Mouse (Mus musculus) ES-E14 (cell line): ENCODE data around the gene Gpr84. TPM values are rescaled to one million over a fixed set of nuclear protein-coding genes. Genes with fewer than 3 reads are reported as not detected.

Source experiments
- DNase-seq: peaks from one replicate; pipeline ENCODE4 v3.0.0-alpha.2; 2013; ENCODE audit warnings: low read depth, low spot score
- H3K27ac ChIP-seq: 2 replicates; pipeline ENCODE4 v1.5.1; 2012; ENCODE audit warnings: low read depth, mild to moderate bottlenecking, low read length, moderate library complexity, mixed read lengths; ENCODE audit not compliant: poor library complexity, insufficient read depth, severe bottlenecking
- H3K36me3 ChIP-seq: 2 replicates; pipeline ENCODE4 v1.6.1; 2012; ENCODE audit warnings: mild to moderate bottlenecking, low read length, moderate library complexity, mixed read lengths; ENCODE audit not compliant: control insufficient read depth, poor library complexity, insufficient read depth, severe bottlenecking
- H3K4me1 ChIP-seq, 2 experiments: fragments of 150-350 bp in 1 of 2; sonication (generic) in 1 of 2; 2 replicates each; pipeline ENCODE4 v1.6.1; 2012; ENCODE audit warnings: low read length in 2 of 2, mild to moderate bottlenecking in 1 of 2, mixed read lengths in 1 of 2; ENCODE audit not compliant: control insufficient read depth in 2 of 2, insufficient read depth in 2 of 2, poor library complexity in 1 of 2
- H3K4me3 ChIP-seq, 2 experiments: fragments of 150-350 bp in 1 of 2; sonication (generic) in 1 of 2; 2 replicates each; pipeline ENCODE4 v1.5.1; 2012; ENCODE audit warnings: low read length in 2 of 2, low read depth in 1 of 2, mild to moderate bottlenecking in 1 of 2, mixed read lengths in 1 of 2; ENCODE audit not compliant: insufficient read depth in 1 of 2, poor library complexity in 1 of 2, severe bottlenecking in 1 of 2
- H3K9ac ChIP-seq: 2 replicates; pipeline ENCODE4 v1.6.1; 2012; ENCODE audit warnings: low read depth, mild to moderate bottlenecking, low read length, mixed read lengths; ENCODE audit not compliant: poor library complexity, insufficient read depth, severe bottlenecking
- H3K9me3 ChIP-seq: fragments of 150-350 bp; sonication (generic); 2 replicates; pipeline ENCODE4 v1.6.1; 2012; ENCODE audit warnings: low read depth, mild to moderate bottlenecking, low read length; ENCODE audit not compliant: control insufficient read depth, insufficient read depth
- CHD2 ChIP-seq: IDR thresholded peaks from 2 replicates; pipeline ENCODE4 v1.6.1; 2014; ENCODE audit warnings: mild to moderate bottlenecking, low read depth, low read length, inconsistent platforms
- HCFC1 ChIP-seq: IDR thresholded peaks from 2 replicates; pipeline ENCODE4 v1.6.1; 2012; ENCODE audit warnings: low read length, inconsistent platforms, borderline replicate concordance; ENCODE audit not compliant: insufficient read depth
- MAFK ChIP-seq: IDR thresholded peaks from 2 replicates; pipeline ENCODE4 v1.6.1; 2014; ENCODE audit warnings: mild to moderate bottlenecking, low read depth, low read length, inconsistent platforms; ENCODE audit not compliant: insufficient read depth
- ZC3H11A ChIP-seq: IDR thresholded peaks from 2 replicates; pipeline ENCODE4 v1.6.1; 2012; ENCODE audit warnings: low read depth, mild to moderate bottlenecking, inconsistent platforms, low read length, borderline replicate concordance
- ZNF384 ChIP-seq: IDR thresholded peaks from 2 replicates; pipeline ENCODE4 v1.6.1; 2012; ENCODE audit warnings: low read depth, low read length, inconsistent platforms
- in situ Hi-C, 2 experiments: fragments of 600-800 bp; cut with MboI; formaldehyde crosslinking; loops; one replicate each; pipeline ENCODE4 v1.15.1; 2025; ENCODE audit warnings: low sequenced_read_pairs in 2 of 2, inconsistent platforms in 1 of 2; ENCODE audit not compliant: unreplicated experiment in 2 of 2
- total RNA-seq: library from RNA; depleted of rRNA; stranded (reverse); fragments of 300-350 nt; gene quantifications from 2 replicates; pipeline ENCODE4 v1.2.3, GENCODE M21; 2012

Gpr84 gene
- total RNA-seq, 1 experiment = 0.40 TPM

GRCm38 (mm10) chr15:103318201-103318816 lies 7.9 kb upstream of the Gpr84 start:
- no peak overlapping the region for H3K4me3 ChIP-seq
- H3K36me3 ChIP-seq = peaks cover 22% of the 10 kb centered on the region
- H3K9me3 ChIP-seq = no peaks in the 10 kb centered on the region
- no peak overlapping the region for H3K27ac ChIP-seq
- H3K4me1 ChIP-seq = peaks cover 4 to 19% of the 10 kb centered on the region in 2 experiments; a peak in 3 of 4 replicates
- in situ Hi-C loops = loop anchor here (10.0 to 25.0 kb wide), 2 partner anchors 134 to 331 kb away; partner anchors contain the start of genes Hoxc6 (in 1 of the 2), Hoxc8 (in 1 of the 2) and Hoxc9 (in 1 of the 2)
- DNase-seq = no peak
- H3K9ac ChIP-seq = no peak overlapping the region
- no peak for TF ChIP-seq ZNF384
- no peak for TF ChIP-seq MAFK
- no peak for TF ChIP-seq HCFC1
- no peak for TF ChIP-seq ZC3H11A
- TF ChIP-seq CHD2 = no peak

- no peak overlapping the region for H3K9ac ChIP-seq
- no peaks in the 10 kb centered on the region for H3K9me3 ChIP-seq
- TF ChIP-seq ZC3H11A = no peak
- no peak for TF ChIP-seq ZNF384
- no peak for TF ChIP-seq CHD2
- TF ChIP-seq HCFC1 = no peak
- TF ChIP-seq MAFK = no peak
- in situ Hi-C loops = loop anchor here (10.0 to 25.0 kb wide), 2 partner anchors 133 to 330 kb away; partner anchors contain the start of genes Hoxc6 (in 1 of the 2), Hoxc8 (in 1 of the 2) and Hoxc9 (in 1 of the 2)
- peaks cover 22% of the 10 kb centered on the region for H3K36me3 ChIP-seq
- no peak overlapping the region for H3K4me3 ChIP-seq
- no peak overlapping the region for H3K27ac ChIP-seq
- peaks cover 3 to 17% of the 10 kb centered on the region in 2 experiments; a peak in 3 of 4 replicates for H3K4me1 ChIP-seq
- no peak for DNase-seq
Observed at GRCm38 (mm10) chr15:103317731-103318130, 7.3 kb upstream of the Gpr84 start.

- Histone ChIP-seq H3K4me1 (peaks cover 2 to 12% of the 10 kb centered on the region in 2 experiments; a peak in 3 of 4 replicates), H3K9ac (no peak overlapping the region), H3K4me3 (no peak overlapping the region), H3K36me3 (peaks cover 22% of the 10 kb centered on the region), H3K27ac (no peak overlapping the region), H3K9me3 (no peaks in the 10 kb centered on the region)
- no peak for TF ChIP-seq CHD2
- no peak for TF ChIP-seq MAFK
- TF ChIP-seq HCFC1 = no peak
- TF ChIP-seq ZNF384 = no peak
- TF ChIP-seq ZC3H11A = no peak
- in situ Hi-C loops = loop anchor here (10.0 to 25.0 kb wide), 2 partner anchors 132 to 330 kb away; partner anchors contain the start of genes Hoxc6 (in 1 of the 2), Hoxc8 (in 1 of the 2) and Hoxc9 (in 1 of the 2)
- DNase-seq = no peak
Observed at GRCm38 (mm10) chr15:103317120-103317519, 6.7 kb upstream of the Gpr84 start.

- H3K9me3 ChIP-seq = no peaks in the 10 kb centered on the region
- TF ChIP-seq MAFK (no peak), HCFC1 (no peak), ZNF384 (no peak), ZC3H11A (no peak), CHD2 (no peak)
- H3K36me3 ChIP-seq = peaks cover 22% of the 10 kb centered on the region
- no peak for DNase-seq
- no peak overlapping the region for H3K27ac ChIP-seq
- H3K4me3 ChIP-seq = no peak overlapping the region
- peaks cover 2 to 7% of the 10 kb centered on the region in 2 experiments; a peak in 3 of 4 replicates for H3K4me1 ChIP-seq
- in situ Hi-C loops = loop anchor here (10.0 to 25.0 kb wide), 2 partner anchors 131 to 329 kb away; partner anchors contain the start of genes Hoxc6 (in 1 of the 2), Hoxc8 (in 1 of the 2) and Hoxc9 (in 1 of the 2)
- no peak overlapping the region for H3K9ac ChIP-seq
Observed at GRCm38 (mm10) chr15:103315979-103316776, 5.8 kb upstream of the Gpr84 start.
